Mouse (Mus musculus): ENCODE measurements at regions not wholly inside any gene's neighbourhood (a gene's known extent, or its start where the extent isn't known, plus 50 kb on each side); places are given as distances from the start of the nearest gene placed in this dataset.

DNA sequence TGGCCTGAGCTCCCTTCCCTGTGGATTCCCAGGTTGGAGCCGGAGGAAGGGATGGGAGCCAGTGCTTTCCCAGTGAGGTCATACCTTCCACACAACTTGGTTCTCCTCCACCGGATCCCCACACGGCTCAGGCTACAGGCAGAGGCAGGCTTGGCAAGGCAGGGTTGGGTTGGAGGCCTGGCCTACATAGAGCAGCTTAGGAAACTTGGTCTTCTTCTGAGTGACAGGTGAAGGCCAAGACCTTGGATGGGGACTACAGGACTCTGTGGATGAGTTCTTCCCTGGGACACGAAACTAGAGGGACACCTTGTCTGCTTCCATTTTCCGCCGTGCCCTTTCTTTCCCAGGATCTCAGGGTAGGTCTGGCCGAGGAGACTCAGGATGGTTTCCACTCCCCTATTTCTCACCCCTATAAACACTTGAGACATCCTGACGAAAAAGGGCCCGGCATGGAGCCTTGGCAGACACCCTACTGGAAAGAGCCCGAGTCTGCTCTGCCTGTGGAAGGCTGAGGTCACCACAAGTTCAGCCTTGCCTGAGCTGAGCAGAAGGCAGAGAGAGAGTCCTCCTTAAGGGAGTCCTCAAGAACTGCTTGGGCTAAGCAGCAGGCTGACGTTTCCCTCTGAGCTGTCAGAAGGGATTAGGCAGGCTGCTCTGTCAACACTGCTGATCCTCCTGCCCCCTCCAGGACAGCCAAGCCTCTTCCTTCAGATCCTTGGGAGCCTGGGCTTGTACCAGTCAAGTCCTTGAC, 207.5 kb upstream of the Tle3 start:
- TF ChIP-seq MXI1 (IDR thresholded peaks at IDR 0.05; ENCODE audit: low read depth, low read length) (no peak), SMC3 (IDR thresholded peaks at IDR 0.05; ENCODE audit: low read depth, low read length) (no peak)
- Histone ChIP-seq H3K9me3 (replicated peaks; ENCODE audit: low read length) (no peaks in the 10 kb centered on the region), H3K27ac (ENCODE audit: insufficient read depth, low read depth) (no peak overlapping the region), H3K36me3 (replicated peaks in 1 of 2; ENCODE audit: control insufficient read depth in 1 of 2, insufficient read depth in 1 of 2, low read length in 1 of 2) (no peaks in the 10 kb centered on the region), H3K4me1 (ENCODE audit: control insufficient read depth in 1 of 2, insufficient read depth in 2 of 2) (peaks cover 6 to 21% of the 10 kb centered on the region in 2 experiments), H3K79me2 (replicated peaks; ENCODE audit: control insufficient read depth, extremely low read depth, insufficient read depth, poor library complexity, severe bottlenecking) (no peaks in the 10 kb centered on the region), H3K27me3 (replicated peaks) (no peaks in the 10 kb centered on the region), H3K4me3 (replicated peaks in 1 of 3; ENCODE audit: low read depth in 2 of 3, low read length in 2 of 3, poor library complexity in 1 of 3) (no peak overlapping the region), H3K4me2 (ENCODE audit: insufficient read depth, low read depth, poor library complexity, severe bottlenecking) (no peak overlapping the region), H3K9ac (ENCODE audit: insufficient read depth, low read depth) (no peak overlapping the region)
- DNase-seq (ENCODE audit: extremely low read depth): no peak
- in situ Hi-C loops (cut with MboI; ENCODE audit: low pct_ligation_motif_present, low pct_unique_long_range_greater_than_20kb, low sequenced_read_pairs) (no loop called here), dilution Hi-C loops (cut with MboI; ENCODE audit: extremely low pct_ligation_motif_present, extremely low pct_unique_long_range_greater_than_20kb, low sequenced_read_pairs) (no loop called here)

- Histone ChIP-seq H3K36me3 (replicated peaks in 1 of 2; ENCODE audit: control insufficient read depth in 1 of 2, insufficient read depth in 1 of 2, low read length in 1 of 2) (no peaks in the 10 kb centered on the region), H3K4me3 (replicated peaks in 1 of 3; ENCODE audit: low read depth in 2 of 3, low read length in 2 of 3, poor library complexity in 1 of 3) (no peak overlapping the region), H3K27ac (ENCODE audit: insufficient read depth, low read depth) (no peak overlapping the region), H3K9me3 (replicated peaks; ENCODE audit: low read length) (no peaks in the 10 kb centered on the region), H3K4me1 (ENCODE audit: control insufficient read depth in 1 of 2, insufficient read depth in 2 of 2) (peaks cover 6 to 21% of the 10 kb centered on the region in 2 experiments), H3K27me3 (replicated peaks) (no peaks in the 10 kb centered on the region), H3K9ac (ENCODE audit: insufficient read depth, low read depth) (no peak overlapping the region), H3K4me2 (ENCODE audit: insufficient read depth, low read depth, poor library complexity, severe bottlenecking) (no peak overlapping the region), H3K79me2 (replicated peaks; ENCODE audit: control insufficient read depth, extremely low read depth, insufficient read depth, poor library complexity, severe bottlenecking) (no peaks in the 10 kb centered on the region)
- no peak for DNase-seq (ENCODE audit: extremely low read depth)
- in situ Hi-C loops (cut with MboI; ENCODE audit: low pct_ligation_motif_present, low pct_unique_long_range_greater_than_20kb, low sequenced_read_pairs) (no loop called here), dilution Hi-C loops (cut with MboI; ENCODE audit: extremely low pct_ligation_motif_present, extremely low pct_unique_long_range_greater_than_20kb, low sequenced_read_pairs) (no loop called here)
- TF ChIP-seq IRF4 (IDR thresholded peaks at IDR 0.05; ENCODE audit: low read depth, low read length) (no peak), CHD1 (IDR thresholded peaks at IDR 0.05; ENCODE audit: low read depth, low read length) (no peak), E2F4 (IDR thresholded peaks at IDR 0.05; ENCODE audit: insufficient replicate concordance, low read depth, low read length) (no peak), POLR2A (IDR thresholded peaks at IDR 0.05; ENCODE audit: low read depth, low read length) (no peak)
These were observed 206.1 kb upstream of the Tle3 start for GRCm38 (mm10) chr9:61166115-61166514.

- no peak for DNase-seq (ENCODE audit: extremely low read depth)
- Histone ChIP-seq H3K79me2 (replicated peaks; ENCODE audit: control insufficient read depth, extremely low read depth, insufficient read depth, poor library complexity, severe bottlenecking) (no peaks in the 10 kb centered on the region), H3K27me3 (replicated peaks) (no peaks in the 10 kb centered on the region), H3K9me3 (replicated peaks; ENCODE audit: low read length) (no peaks in the 10 kb centered on the region), H3K9ac (ENCODE audit: insufficient read depth, low read depth) (no peak overlapping the region), H3K36me3 (replicated peaks in 1 of 2; ENCODE audit: control insufficient read depth in 1 of 2, insufficient read depth in 1 of 2, low read length in 1 of 2) (no peaks in the 10 kb centered on the region), H3K27ac (ENCODE audit: insufficient read depth, low read depth) (no peak overlapping the region), H3K4me2 (ENCODE audit: insufficient read depth, low read depth, poor library complexity, severe bottlenecking) (no peak overlapping the region), H3K4me3 (replicated peaks in 1 of 3; ENCODE audit: low read depth in 2 of 3, low read length in 2 of 3, poor library complexity in 1 of 3) (no peak overlapping the region), H3K4me1 (ENCODE audit: control insufficient read depth in 1 of 2, insufficient read depth in 2 of 2) (peaks cover 6 to 21% of the 10 kb centered on the region in 2 experiments)
- TF ChIP-seq USF2 (conservative IDR thresholded peaks at IDR 0.05; ENCODE audit: low read depth, low read length) (no peak), ZKSCAN1 (IDR thresholded peaks at IDR 0.05; ENCODE audit: borderline replicate concordance, low read depth, low read length) (no peak), CTCF (conservative IDR thresholded peaks at IDR 0.05 in 1 of 2, IDR thresholded peaks at IDR 0.05 in 1 of 2; ENCODE audit: low read depth in 2 of 2, low read length in 2 of 2) (no peak), JUN (IDR thresholded peaks at IDR 0.05; ENCODE audit: insufficient read depth, low read depth, low read length) (no peak), JUND (conservative IDR thresholded peaks at IDR 0.05; ENCODE audit: low read depth, low read length) (no peak), RAD21 (IDR thresholded peaks at IDR 0.05; ENCODE audit: low read depth, low read length) (no peak), NRF1 (IDR thresholded peaks at IDR 0.05; ENCODE audit: low read depth, low read length) (no peak), USF1 (IDR thresholded peaks at IDR 0.05; ENCODE audit: low read depth, low read length) (no peak), BHLHE40 (IDR thresholded peaks at IDR 0.05; ENCODE audit: low read depth, low read length) (no peak), IRF4 (IDR thresholded peaks at IDR 0.05; ENCODE audit: low read depth, low read length) (no peak), MAFK (IDR thresholded peaks at IDR 0.05; ENCODE audit: insufficient replicate concordance, low read length) (no peak), MAX (IDR thresholded peaks at IDR 0.05; ENCODE audit: low read length) (no peak), SIN3A (IDR thresholded peaks at IDR 0.05; ENCODE audit: low read length) (no peak), MEF2A (IDR thresholded peaks at IDR 0.05; ENCODE audit: borderline replicate concordance, low read depth, low read length) (no peak), GABPA (IDR thresholded peaks at IDR 0.05; ENCODE audit: insufficient replicate concordance, low read depth, low read length) (no peak), UBTF (IDR thresholded peaks at IDR 0.05; ENCODE audit: low read depth, low read length) (no peak), HCFC1 (IDR thresholded peaks at IDR 0.05; ENCODE audit: low read depth, low read length) (no peak)
- dilution Hi-C loops (cut with MboI; ENCODE audit: extremely low pct_ligation_motif_present, extremely low pct_unique_long_range_greater_than_20kb, low sequenced_read_pairs) (no loop called here), in situ Hi-C loops (cut with MboI; ENCODE audit: low pct_ligation_motif_present, low pct_unique_long_range_greater_than_20kb, low sequenced_read_pairs) (no loop called here)
These were observed 204.9 kb upstream of the Tle3 start for GRCm38 (mm10) chr9:61167097-61167842.
